Mouse (Mus musculus): Measurements from ENCODE around the gene Gipc2. TPM values are rescaled to one million over a fixed set of nuclear protein-coding genes. Genes with fewer than 3 reads are reported as not detected.
A peak's percentile ranks its signal among the peaks of the same experiment; 100 is the strongest.

Gene Gipc2
- polyA plus RNA-seq, 1 experiment from 2014 or later, result 171 TPM

DNA sequence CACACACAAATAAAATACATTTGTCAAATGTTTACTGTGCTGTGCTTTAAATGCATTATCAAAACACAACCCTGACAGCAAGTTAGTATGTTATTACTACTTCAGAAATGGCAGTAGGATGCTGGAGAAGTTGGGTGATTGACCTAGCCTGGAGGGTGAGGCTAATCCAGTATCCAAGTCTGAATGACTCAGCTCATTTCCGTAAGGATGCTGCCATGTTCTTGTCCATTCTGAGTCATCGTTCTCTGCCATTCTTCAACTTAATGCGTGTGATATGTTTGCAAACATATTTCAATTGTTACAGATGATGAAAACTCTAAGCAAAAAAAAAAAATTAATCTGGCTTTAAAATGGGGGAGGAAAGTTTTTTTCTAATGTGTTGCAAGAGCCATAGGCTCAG, 84.6 kb downstream of the Gipc2 start:
- Histone ChIP-seq H3K4me2 (replicated peaks) (no peak overlapping the region), H3K4me1 (replicated peaks) (no peaks in the 10 kb centered on the region), H3K27me3 (replicated peaks) (no peaks in the 10 kb centered on the region), H3K36me3 (no peaks in the 10 kb centered on the region), H3K4me3 (replicated peaks) (no peak overlapping the region), H3K9me3 (no peaks in the 10 kb centered on the region), H3K9ac (no peak overlapping the region), H3K27ac (no peak overlapping the region)
- 87% methylated on average over 3 of the region's 3 CpGs for WGBS
- ATAC-seq, result no peak

DNA sequence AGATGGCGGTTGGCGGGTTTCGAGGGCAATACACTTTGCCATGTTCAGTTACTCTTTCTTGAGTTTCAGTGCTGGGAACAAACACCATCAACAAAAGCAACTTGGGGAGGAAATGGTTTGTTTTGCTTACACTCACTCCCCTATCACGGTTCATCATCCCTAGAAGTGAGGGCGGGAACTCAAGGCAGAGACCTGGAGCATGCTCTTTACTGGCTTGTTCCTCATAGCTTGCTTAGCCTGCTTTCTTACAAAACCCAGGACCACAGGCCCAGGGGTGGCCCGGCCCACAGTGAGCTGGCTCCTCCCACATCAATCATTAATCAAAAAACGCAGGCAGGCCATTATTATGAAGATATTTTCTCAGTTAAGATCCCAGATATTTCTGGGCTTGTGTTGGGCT, 89.9 kb downstream of the Gipc2 start:
- Histone ChIP-seq H3K4me2 (replicated peaks) (no peak overlapping the region), H3K36me3 (no peaks in the 10 kb centered on the region), H3K4me1 (replicated peaks) (peaks cover 9% of the 10 kb centered on the region; the same call in 1 of the 2 replicates), H3K9me3 (no peaks in the 10 kb centered on the region), H3K27me3 (replicated peaks) (no peaks in the 10 kb centered on the region), H3K9ac (no peak overlapping the region), H3K27ac (no peak overlapping the region), H3K4me3 (replicated peaks) (no peak overlapping the region)
- ATAC-seq, result no peak
- WGBS, result 76% methylated on average over 7 of the region's 7 CpGs

DNA sequence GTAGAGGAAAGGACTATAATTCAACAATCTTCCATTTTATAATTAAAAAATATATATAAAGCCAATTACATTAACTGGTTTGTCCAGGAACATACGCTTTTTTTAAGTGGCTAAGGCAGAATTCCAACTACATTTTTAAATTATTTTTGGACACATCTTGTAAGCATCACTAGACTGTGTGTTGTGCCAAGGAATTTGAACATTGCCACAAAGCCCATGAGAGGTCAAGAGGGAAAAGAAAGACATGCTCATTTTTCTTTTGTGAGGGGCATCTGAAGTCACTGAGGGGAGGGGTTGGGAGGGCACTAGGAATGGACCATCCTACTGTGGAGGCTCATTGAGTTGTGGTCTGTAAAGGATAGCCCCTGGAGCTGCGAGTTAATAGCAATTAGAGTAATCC, 97.0 kb downstream of the Gipc2 start:
- no peak for ATAC-seq
- Histone ChIP-seq H3K9me3 (no peaks in the 10 kb centered on the region), H3K4me3 (replicated peaks) (no peak overlapping the region), H3K27me3 (replicated peaks) (no peaks in the 10 kb centered on the region), H3K4me2 (replicated peaks) (no peak overlapping the region), H3K4me1 (replicated peaks) (no peaks in the 10 kb centered on the region), H3K36me3 (no peaks in the 10 kb centered on the region), H3K9ac (no peak overlapping the region), H3K27ac (no peak overlapping the region)
- WGBS, result 69% methylated on average over 2 of the region's 2 CpGs

- no peak for ATAC-seq
- H3K36me3 ChIP-seq, result no peaks in the 10 kb centered on the region
- no peak overlapping the region for H3K4me2 ChIP-seq (replicated peaks)
- H3K27ac ChIP-seq, result no peak overlapping the region
- H3K9ac ChIP-seq, result no peak overlapping the region
- H3K4me3 ChIP-seq (replicated peaks), result no peak overlapping the region
- 86% methylated on average over 1 of the region's 1 CpGs for WGBS
- no peaks in the 10 kb centered on the region for H3K27me3 ChIP-seq (replicated peaks)
- no peaks in the 10 kb centered on the region for H3K9me3 ChIP-seq
- H3K4me1 ChIP-seq (replicated peaks), result no peaks in the 10 kb centered on the region
These were observed 97.7 kb downstream of the Gipc2 start for GRCm38 (mm10) chr3:152068311-152068710.

DNA sequence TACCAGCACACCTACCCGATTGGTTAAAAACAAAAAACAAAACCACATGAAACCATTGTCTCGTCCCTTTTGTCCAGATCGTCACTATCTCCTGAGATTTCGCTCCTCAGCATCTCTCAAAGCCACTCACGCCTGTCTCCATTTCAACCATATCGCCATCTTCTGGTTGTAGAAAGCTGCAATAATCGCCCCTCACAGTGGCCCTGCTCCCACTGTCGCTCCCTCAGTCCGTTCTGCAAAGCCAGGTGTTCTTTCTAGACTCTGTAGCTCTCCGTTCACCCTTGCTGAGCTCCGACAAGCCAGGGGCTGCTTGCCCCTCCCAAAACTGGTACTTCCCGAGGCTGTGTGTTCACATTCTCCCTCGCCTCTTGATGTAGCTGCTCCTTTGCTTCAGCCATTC, 99.3 kb downstream of the Gipc2 start:
- no peaks in the 10 kb centered on the region for H3K4me1 ChIP-seq (replicated peaks)
- no peak overlapping the region for H3K4me3 ChIP-seq (replicated peaks)
- H3K4me2 ChIP-seq (replicated peaks), result peak overlapping the region; percentile 42
- H3K36me3 ChIP-seq, result no peaks in the 10 kb centered on the region
- ATAC-seq, result peak; percentile 36; the same call in 1 of the 2 replicates
- 23% methylated on average over 13 of the region's 13 CpGs for WGBS
- no peak overlapping the region for H3K9ac ChIP-seq
- H3K27me3 ChIP-seq (replicated peaks), result no peaks in the 10 kb centered on the region
- no peak overlapping the region for H3K27ac ChIP-seq
- H3K9me3 ChIP-seq, result no peaks in the 10 kb centered on the region

DNA sequence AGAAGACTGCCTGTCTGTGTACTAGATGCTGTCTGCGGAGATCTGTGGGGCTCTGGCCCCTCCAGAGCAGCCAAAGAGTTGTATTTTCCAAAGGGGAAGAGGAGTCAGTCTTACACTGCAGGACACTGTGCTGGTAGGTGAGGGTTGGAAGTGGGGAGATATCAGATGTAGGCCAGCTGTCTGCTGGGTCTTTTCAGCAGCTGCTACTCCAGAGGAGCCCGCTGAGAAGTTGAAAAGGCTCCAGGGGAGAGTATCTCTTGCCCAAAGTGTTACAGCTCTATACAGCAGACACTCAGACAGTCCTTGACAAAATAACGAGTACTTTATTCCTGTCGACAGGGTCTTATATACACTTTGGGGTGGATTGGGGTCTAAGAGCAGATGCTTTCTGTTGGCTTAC, 100.2 kb downstream of the Gipc2 start:
- no peaks in the 10 kb centered on the region for H3K36me3 ChIP-seq
- WGBS, result 76% methylated on average over 4 of the region's 4 CpGs
- no peaks in the 10 kb centered on the region for H3K9me3 ChIP-seq
- no peaks in the 10 kb centered on the region for H3K27me3 ChIP-seq (replicated peaks)
- no peak overlapping the region for H3K4me2 ChIP-seq (replicated peaks)
- no peak overlapping the region for H3K9ac ChIP-seq
- no peak overlapping the region for H3K27ac ChIP-seq
- H3K4me3 ChIP-seq (replicated peaks), result no peak overlapping the region
- H3K4me1 ChIP-seq (replicated peaks), result no peaks in the 10 kb centered on the region
- ATAC-seq, result no peak

- WGBS, result 82% methylated on average over 2 of the region's 2 CpGs
- Histone ChIP-seq H3K9ac (no peak overlapping the region), H3K4me3 (replicated peaks) (no peak overlapping the region), H3K27ac (no peak overlapping the region), H3K36me3 (no peaks in the 10 kb centered on the region), H3K4me1 (replicated peaks) (no peaks in the 10 kb centered on the region), H3K4me2 (replicated peaks) (no peak overlapping the region), H3K9me3 (no peaks in the 10 kb centered on the region), H3K27me3 (replicated peaks) (no peaks in the 10 kb centered on the region)
- no peak for ATAC-seq
These were observed 101.9 kb downstream of the Gipc2 start for GRCm38 (mm10) chr3:152064166-152064565.

- no peaks in the 10 kb centered on the region for H3K27me3 ChIP-seq (replicated peaks)
- 54% methylated on average over 3 of the region's 3 CpGs for WGBS
- no peak overlapping the region for H3K4me3 ChIP-seq (replicated peaks)
- no peaks in the 10 kb centered on the region for H3K9me3 ChIP-seq
- H3K27ac ChIP-seq, result no peak overlapping the region
- no peak for ATAC-seq
- no peak overlapping the region for H3K4me2 ChIP-seq (replicated peaks)
- H3K36me3 ChIP-seq, result no peaks in the 10 kb centered on the region
- no peak overlapping the region for H3K9ac ChIP-seq
- H3K4me1 ChIP-seq (replicated peaks), result no peaks in the 10 kb centered on the region
These were observed 103.2 kb downstream of the Gipc2 start for GRCm38 (mm10) chr3:152062806-152063205.

GRCm38 (mm10) chr3:152061145-152061544, 104.9 kb downstream of the Gipc2 start:
- Histone ChIP-seq H3K4me1 (replicated peaks) (no peaks in the 10 kb centered on the region), H3K4me3 (replicated peaks) (no peak overlapping the region), H3K27me3 (replicated peaks) (no peaks in the 10 kb centered on the region), H3K9me3 (no peaks in the 10 kb centered on the region), H3K9ac (no peak overlapping the region), H3K36me3 (no peaks in the 10 kb centered on the region), H3K4me2 (replicated peaks) (no peak overlapping the region), H3K27ac (no peak overlapping the region)
- 93% methylated on average over 5 of the region's 5 CpGs for WGBS
- no peak for ATAC-seq

GRCm38 (mm10) chr3:152058235-152058634, 107.8 kb downstream of the Gipc2 start:
- Histone ChIP-seq H3K4me1 (replicated peaks) (no peaks in the 10 kb centered on the region), H3K4me3 (replicated peaks) (no peak overlapping the region), H3K4me2 (replicated peaks) (no peak overlapping the region), H3K27ac (no peak overlapping the region), H3K9ac (no peak overlapping the region), H3K9me3 (no peaks in the 10 kb centered on the region), H3K27me3 (replicated peaks) (no peaks in the 10 kb centered on the region), H3K36me3 (no peaks in the 10 kb centered on the region)
- 73% methylated on average over 2 of the region's 2 CpGs for WGBS
- ATAC-seq, result no peak

DNA sequence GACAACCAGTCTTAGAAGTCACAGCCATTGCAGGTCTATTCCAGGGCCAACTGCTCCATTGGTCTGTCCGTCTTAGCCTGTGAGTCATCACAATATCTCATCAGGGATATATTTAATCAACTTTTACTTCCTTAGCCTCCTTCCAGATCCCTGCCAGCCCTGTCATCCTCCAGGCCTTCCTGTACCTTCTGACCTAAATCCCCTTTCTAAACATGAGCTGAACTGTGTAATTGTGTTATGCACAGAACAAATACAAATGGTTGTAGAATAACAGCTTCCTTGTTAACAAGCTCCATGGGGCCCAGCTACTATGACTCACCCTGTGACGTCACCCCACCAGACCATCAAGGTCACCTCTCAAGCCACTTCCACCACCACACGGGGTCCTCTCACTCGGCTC, 111.8 kb downstream of the Gipc2 start:
- ATAC-seq, result peak; percentile 73
- H3K9ac ChIP-seq, result no peak overlapping the region
- H3K9me3 ChIP-seq, result no peaks in the 10 kb centered on the region
- H3K36me3 ChIP-seq, result no peaks in the 10 kb centered on the region
- H3K27me3 ChIP-seq (replicated peaks), result no peaks in the 10 kb centered on the region
- H3K4me3 ChIP-seq (replicated peaks), result no peak overlapping the region
- H3K4me1 ChIP-seq (replicated peaks), result no peaks in the 10 kb centered on the region
- no peak overlapping the region for H3K4me2 ChIP-seq (replicated peaks)
- 46% methylated on average over 4 of the region's 4 CpGs for WGBS
- H3K27ac ChIP-seq, result no peak overlapping the region

GRCm38 (mm10) chr3:152051959-152052358, 114.1 kb downstream of the Gipc2 start:
- ATAC-seq, result peak; percentile 74
- 68% methylated on average over 2 of the region's 2 CpGs for WGBS
- H3K27ac ChIP-seq, result no peak overlapping the region
- H3K36me3 ChIP-seq, result no peaks in the 10 kb centered on the region
- no peaks in the 10 kb centered on the region for H3K27me3 ChIP-seq (replicated peaks)
- no peak overlapping the region for H3K4me3 ChIP-seq (replicated peaks)
- no peak overlapping the region for H3K4me2 ChIP-seq (replicated peaks)
- no peaks in the 10 kb centered on the region for H3K4me1 ChIP-seq (replicated peaks)
- H3K9me3 ChIP-seq, result no peaks in the 10 kb centered on the region
- H3K9ac ChIP-seq, result no peak overlapping the region

DNA sequence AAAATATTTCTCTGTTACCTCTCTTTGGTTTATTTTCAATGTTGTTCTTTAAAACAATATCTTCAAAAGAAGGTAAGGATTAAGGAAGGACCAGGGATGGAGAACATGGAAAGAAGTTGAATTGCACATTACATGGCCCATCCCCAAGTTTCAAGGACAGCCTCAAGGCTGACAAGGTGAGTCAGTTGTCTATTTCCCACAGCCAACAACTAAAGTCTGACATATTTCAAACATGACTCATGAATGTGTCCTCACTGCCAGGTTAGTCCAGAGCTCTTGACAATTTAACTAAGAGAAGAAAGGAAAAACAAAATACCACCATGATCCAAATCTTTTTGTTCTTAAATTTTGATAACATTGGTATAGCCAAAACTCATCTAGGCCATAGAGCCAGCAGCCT, 118.1 kb downstream of the Gipc2 start:
- Histone ChIP-seq H3K9me3 (no peaks in the 10 kb centered on the region), H3K9ac (no peak overlapping the region), H3K27ac (no peak overlapping the region), H3K4me2 (replicated peaks) (no peak overlapping the region), H3K4me1 (replicated peaks) (no peaks in the 10 kb centered on the region), H3K36me3 (no peaks in the 10 kb centered on the region), H3K4me3 (replicated peaks) (no peak overlapping the region), H3K27me3 (replicated peaks) (no peaks in the 10 kb centered on the region)
- ATAC-seq, result no peak

GRCm38 (mm10) chr3:152046895-152047294, 119.1 kb downstream of the Gipc2 start:
- Histone ChIP-seq H3K9me3 (no peaks in the 10 kb centered on the region), H3K4me2 (replicated peaks) (no peak overlapping the region), H3K27me3 (replicated peaks) (no peaks in the 10 kb centered on the region), H3K4me1 (replicated peaks) (no peaks in the 10 kb centered on the region), H3K27ac (no peak overlapping the region), H3K9ac (no peak overlapping the region), H3K36me3 (no peaks in the 10 kb centered on the region), H3K4me3 (replicated peaks) (no peak overlapping the region)
- WGBS, result 82% methylated on average over 3 of the region's 3 CpGs
- ATAC-seq, result no peak
